Mouse (Mus musculus) thymus, adult 18-20 months (tissue): ENCODE measurements around the gene Masp2.

Experiments used
- DNase-seq, 2 experiments: peaks; one replicate each; pipeline ENCODE4 v3.0.0; 2022; ENCODE audit warnings: mixed read lengths in 2 of 2

Gene Masp2

DNA sequence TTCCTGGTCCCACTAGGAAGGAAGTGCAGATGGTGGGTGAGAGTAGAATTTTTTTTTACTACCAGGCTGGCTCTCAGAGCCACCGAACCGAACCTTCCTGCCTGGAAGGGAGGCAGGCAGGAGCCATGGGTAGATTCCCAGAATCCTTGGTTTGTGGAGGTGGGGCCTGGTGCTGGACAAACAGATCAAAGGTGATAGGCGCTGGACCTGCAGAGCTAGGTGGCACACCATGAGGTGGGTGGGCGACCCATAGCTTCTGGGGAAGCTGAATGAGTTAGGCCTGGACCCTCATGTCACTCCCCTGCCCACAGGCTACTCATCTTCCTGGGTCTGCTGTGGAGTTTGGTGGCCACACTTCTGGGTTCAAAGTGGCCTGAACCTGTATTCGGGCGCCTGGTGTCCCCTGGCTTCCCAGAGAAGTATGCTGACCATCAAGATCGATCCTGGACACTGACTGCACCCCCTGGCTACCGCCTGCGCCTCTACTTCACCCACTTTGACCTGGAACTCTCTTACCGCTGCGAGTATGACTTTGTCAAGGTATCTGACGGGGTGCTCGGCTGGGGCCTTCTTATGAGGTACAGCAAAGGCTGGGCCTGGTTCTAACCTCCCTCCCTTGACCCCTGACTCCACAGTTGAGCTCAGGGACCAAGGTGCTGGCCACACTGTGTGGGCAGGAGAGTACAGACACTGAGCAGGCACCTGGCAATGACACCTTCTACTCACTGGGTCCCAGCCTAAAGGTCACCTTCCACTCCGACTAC, at the start of gene Masp2:
Masp2 (plus strand) TSS at position 198 of the 764 bp plus-strand sequence.
- DNase-seq: no peak

DNA sequence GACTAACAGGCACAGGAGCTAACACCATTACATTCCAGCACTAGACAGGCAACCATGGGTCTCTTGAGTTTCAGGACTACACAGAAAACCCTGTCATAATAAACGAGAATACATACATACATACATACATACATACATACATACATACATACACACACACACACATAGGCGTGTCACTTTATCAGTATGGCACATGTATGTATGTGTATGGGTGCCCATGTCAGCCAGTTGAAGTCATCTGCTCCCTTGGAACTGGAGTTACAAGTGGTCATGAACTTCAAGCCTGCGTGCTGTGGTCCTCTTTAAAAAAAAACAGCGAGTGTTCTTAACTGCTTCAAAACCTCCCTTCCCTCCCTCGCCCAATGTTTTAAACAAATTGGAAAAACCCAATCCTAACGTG, 44.6 kb upstream of the Masp2 start:
- no peak for DNase-seq

DNA sequence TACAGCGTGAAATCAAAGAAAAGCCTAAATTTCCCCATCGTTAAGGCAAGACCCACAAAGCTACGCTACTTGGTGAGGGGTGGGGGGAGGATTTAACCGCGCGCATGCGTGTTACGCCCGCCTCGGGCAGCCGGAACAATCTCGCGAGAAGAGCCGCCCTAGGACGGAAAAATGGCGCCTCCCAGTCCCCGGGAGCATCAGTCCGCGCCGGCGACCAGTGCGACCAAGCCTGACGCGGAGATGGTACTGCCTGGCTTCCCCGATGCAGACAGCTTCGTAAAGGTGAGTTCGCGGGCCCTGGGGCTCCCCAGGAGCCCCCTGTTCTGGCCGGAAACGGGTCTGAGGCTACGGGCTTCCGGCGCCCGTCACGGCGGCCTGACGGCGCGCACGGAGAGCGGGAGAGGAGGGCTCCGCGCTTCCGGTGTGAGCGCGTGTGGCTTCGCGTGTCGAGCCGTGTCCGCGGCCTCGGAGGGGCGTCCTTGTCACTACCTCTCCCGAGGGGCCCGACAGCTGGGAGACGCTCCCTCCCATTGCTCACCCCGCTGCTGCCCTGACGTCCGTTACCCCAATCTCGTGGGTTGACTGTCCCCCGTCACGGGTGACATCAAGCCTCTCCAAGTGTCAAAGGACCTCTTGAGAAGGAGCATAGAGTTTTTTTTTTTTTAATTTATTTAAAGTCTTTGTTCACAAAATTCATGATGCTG, 43.9 kb upstream of the Masp2 start, which contains the start of gene Exosc10:
Exosc10 (plus strand) TSS at position 133 of the 704 bp plus-strand sequence.
- peak; percentile 70 to 77 for DNase-seq

DNA sequence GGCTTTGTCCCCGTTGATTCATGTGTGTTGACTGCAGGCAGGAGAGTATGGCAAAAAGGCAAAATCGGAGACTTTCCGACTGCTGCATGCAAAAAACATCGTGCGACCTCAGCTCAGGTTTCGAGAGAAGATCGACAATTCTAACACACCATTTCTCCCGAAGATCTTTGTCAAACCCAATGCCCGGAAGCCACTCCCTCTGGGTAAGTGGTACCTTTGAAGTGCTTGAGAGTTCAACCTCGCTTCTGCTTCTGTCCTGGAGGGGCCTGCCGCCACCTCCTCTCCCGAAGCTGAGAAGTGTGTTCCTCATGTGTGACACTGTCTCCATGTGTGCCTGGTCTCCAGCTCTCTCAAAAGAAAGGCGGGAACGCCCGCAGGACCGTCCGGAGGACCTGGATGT, 39.7 kb upstream of the Masp2 start:
- no peak for DNase-seq

DNA sequence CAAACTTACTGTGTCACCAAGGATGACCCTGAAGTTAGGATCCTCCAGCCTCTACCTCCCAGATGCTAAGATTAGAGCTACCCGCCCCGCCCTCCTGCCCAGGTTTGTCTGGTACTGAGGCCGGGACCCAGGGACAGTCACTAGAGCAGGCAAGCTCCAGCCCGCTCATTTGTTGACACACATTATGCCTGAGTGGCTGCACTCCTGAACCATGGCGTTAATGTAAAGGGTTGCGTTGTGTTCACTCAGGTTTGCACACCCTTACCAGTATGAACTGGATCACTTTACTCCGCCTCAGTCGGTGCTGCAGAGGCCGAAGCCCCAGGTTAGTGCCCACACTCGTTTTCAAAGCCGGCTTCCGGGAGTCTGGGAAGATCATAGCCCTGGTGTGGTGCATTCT, 38.8 kb upstream of the Masp2 start:
- no peak for DNase-seq

DNA sequence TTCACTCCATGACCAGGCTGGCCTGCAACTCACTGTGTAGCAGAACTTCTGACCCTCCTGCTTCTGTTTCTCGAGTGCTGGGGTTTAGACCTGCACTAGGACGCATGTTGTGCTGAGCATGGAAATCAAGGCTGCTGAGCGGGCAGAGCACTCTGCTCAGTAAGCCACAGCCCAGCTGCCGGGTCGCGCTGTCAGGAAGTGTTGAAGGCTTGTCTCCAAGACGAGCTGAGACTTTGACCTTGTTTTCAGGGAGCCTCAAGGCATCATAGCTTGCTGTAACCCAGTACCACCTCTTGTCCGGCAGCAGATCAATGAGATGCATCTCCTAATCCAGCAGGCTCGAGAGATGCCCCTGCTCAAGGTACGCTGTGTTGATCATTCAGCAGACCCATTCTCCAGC, 32.2 kb upstream of the Masp2 start:
- DNase-seq: no peak

DNA sequence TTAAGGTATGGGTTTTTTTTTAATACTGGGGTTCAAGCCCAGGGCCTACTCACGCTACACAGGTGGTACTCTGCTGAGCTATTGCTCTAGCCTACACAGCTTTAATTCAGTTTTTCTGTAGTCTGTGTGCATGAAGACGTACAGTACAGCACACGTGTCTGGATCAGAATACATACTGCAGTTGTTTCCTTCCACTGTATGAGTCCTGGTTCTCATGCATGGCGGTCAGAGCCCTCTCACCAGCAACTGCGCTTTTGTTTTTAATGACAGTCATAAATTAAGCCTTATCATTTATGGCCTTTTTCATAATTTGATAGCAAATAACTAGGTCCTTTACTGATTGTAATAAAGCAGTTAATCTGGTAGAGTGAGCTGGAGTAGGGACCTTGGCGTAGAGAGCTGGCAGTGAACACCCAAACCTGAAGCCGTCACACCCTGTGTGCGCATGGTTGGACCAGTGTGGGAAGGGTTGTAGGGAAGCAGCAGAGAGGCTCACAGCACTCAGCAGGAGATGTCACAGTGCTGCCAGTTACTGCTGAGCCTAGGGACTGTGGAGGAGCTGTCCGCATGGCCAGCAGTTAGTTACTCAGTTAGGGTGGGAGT, 31.6 kb upstream of the Masp2 start:
- DNase-seq: no peak

DNA sequence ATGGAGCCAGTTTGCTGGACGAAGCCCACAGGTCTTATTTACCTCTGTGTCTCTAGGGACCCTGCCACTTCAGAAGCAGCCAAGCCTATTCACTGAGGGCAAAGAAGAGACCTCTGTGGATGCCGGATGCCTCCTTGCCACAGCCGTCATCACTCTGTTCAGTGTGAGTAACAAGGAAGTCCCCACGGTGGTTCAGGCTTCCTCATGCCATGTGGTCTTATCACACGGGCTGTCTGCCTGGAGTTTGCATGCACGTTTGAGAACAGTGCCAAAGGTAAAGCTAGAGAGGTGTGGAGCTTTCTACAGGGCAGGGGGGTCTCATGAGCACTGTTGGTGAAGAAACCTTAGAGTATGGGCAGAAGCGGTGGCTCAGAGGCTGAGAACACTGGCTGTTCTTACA, 29.1 kb upstream of the Masp2 start:
- DNase-seq: no peak

DNA sequence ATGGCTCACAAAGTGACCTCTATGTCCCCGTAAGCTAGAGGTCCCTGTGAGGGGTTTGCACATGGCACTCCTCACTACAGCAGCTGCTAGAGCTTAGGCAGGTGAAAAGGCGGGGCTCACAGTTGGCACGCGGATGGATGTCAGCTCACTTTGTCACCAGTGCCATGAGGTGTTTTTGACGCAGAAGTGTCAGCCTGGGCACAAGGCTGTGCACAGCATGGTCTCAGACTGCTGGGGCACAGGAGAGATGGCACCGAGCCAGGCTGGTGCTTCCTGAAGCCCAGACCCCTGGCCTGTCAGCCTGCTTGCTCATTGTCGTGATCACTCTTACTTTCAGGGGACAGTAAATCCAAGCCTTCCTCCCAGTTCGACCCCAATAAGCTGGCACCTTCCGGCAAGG, 21.6 kb upstream of the Masp2 start:
- no peak for DNase-seq

DNA sequence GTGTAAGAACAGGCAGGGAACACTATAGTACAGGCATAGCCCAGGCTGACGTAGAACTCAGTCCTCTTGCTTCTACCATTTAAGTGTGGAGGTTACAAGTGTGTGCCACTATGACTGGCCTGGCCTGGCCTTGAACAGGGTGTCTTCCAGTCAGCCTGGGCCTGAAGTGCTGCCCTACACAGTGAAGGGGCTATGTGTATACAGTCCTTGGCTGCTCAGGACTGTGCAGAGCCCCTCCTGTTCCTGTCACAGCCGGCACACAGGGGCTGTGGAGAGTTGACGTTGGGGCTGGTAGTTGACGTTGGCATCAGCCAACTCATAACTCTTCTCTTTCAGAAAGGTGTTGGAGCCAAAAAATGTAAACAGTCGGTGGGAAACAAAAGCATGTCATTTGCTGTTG, 20.9 kb upstream of the Masp2 start:
- no peak for DNase-seq

DNA sequence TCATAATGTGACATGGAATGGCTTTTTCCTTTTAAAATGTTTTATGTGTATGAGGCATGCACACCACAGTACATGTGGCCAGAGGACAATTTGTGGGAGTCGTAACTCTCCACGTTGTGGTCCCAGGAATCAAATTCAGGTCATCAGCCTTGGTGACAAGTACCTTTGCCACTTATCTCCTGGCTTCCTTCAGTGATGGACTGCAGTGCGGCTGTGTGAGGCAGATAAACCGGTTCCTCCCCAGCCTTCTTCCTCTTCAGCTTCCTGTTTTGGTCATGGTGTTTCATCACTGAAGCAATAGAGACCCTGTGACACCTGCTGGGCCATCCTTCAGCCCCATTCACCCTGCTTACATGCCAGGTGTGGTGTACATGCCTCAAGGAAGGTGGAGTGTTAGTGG, 19.1 kb upstream of the Masp2 start:
- DNase-seq: no peak

DNA sequence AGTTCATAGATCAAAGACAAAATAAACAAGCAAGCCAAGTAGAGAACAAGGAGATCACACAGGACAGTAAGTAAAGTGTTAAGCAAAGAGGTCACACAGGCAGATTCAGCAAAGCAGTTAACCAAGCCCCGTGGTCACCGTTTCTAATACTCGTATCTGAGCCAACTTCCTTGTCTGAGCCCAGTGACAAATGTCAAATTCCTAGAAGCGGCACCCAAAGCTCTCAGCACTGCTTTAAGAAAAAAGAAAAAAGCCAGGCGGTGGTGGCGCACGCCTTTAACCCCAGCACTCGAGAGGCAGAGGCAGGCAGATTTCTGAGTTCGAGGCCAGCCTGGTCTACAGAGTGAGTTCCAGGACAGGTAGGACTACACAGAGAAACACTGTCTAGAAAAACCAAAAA, 15.7 kb upstream of the Masp2 start:
- no peak for DNase-seq

DNA sequence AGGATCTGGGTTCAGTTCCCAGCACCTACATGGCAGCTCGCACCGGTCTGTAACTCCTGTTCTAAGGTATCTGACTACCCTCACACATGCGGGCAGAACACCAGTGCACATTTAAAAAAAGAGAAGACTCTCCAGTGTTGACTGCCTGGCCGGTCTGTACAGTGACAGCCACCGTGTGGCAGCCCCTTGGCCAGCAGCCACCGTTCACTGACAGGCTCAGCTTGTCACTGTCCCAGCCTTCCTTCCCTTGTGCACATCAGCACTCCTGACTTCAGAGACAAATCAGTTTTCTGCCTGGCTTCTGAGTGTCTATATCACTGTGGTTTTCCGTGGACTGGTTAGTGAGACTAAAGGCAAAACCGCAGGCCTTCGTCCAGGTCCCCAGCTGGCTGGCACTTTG, 13.6 kb upstream of the Masp2 start:
- DNase-seq: no peak

DNA sequence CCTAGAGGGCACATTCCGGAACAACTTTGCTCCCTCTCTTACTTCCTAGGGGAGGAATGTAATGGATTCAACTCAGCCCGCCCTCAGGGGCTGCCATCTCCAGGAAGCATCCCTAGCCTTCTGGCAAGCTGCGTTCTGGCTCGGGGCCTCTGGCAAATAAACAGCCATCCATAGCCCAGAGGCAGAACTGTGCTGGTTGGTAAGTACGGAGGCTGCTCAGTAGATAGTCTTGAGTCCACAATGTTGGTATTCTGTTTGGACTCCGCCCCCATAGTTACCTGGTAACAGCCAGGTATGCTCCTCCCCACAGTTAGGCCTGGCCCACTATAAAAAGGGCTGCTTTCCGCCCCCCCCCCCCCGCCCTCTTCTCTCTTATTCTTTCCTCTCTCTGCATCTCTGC, 12.8 kb upstream of the Masp2 start:
- no peak for DNase-seq

DNA sequence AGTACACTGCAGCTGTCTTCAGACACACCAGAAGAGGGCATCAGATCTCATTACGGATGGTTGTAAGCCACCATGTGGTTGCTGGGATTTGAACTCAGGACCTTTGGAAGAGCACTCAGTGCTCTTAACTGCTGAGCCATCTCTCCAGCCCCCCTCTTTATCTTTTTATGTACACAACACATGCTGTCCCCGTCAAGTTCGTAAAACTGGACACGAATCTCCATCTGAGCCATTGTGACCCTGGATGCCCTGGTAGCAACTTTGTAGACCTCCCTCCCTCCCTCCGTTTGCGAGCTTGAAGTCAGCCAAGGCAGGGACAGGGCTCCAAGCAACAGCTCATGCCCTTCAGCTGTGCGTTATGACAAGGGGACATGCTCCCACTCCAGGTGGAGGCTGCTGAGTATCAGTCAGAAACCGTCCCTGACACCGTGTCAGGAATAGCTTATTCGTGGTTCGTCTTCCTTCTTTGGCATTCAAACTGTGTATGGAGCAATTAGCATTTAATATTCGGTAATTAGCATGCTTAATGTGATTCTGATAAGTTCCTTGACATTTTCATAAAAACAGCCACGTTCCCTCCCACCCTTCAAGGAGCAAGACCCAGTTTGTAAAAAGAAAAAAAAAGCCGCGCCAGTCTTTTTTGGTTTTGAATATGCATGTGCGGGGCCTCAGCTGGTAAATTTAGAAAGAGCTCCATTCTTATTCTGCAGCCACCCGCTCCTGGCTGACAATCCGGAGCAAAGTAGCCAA, 11.8 kb upstream of the Masp2 start:
- no peak for DNase-seq

DNA sequence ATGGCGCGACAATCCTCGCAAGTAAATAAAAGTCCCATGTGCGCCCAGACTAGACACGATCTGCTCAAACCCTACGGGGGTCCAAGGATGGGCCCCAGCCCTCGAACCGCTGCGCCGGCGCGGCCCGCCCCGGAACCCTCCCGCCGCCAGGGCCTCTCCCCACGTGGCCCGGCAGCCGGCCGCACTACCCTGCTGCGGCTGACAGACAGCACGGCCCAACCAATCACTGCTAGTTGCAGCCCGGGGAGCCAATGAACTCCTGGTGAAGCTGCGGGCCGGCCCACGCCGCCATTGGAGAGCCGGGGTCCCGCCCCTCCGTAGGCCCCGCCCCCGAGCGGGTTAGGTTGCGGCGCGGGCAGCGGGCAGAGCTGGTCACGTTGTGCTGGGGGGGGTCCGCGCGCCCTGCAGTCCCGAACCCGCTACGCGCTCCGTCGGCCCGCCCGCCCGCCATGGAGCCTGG, 11.2 kb upstream of the Masp2 start, which contains the start of gene Srm:
Srm (plus strand) TSS at position 333 of the 460 bp plus-strand sequence.
- DNase-seq: peak; percentile 96

DNA sequence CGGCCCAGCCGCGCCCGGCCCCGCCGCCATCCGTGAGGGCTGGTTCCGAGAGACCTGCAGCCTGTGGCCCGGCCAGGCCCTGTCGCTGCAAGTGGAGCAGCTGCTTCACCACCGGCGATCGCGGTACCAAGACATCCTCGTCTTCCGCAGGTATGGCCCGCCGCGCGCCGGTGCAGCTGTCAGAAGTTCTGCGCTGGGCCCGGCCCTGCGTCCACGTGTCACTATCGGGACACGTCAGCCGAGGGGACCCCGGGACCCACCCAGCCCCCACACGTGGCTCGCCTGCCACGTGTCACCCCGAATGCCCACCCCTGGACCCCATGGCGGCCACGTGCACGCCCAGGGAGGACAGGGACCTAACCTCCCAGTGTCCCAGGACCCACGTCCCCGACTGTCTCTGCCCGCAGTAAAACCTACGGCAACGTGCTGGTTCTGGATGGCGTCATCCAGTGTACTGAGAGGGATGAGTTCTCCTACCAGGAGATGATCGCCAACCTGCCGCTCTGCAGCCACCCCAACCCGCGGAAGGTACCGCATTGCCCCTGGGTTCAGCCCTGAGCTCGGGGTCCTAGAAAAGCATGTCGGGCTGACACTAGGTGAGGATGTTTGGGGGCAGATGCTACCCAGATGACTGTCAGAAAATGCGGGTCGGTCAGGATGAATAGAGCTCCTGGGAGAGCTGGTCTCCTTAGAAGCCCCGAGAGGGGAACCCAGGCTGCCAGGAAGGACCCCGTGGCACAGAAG, 10.5 kb upstream of the Masp2 start:
- DNase-seq: no peak

DNA sequence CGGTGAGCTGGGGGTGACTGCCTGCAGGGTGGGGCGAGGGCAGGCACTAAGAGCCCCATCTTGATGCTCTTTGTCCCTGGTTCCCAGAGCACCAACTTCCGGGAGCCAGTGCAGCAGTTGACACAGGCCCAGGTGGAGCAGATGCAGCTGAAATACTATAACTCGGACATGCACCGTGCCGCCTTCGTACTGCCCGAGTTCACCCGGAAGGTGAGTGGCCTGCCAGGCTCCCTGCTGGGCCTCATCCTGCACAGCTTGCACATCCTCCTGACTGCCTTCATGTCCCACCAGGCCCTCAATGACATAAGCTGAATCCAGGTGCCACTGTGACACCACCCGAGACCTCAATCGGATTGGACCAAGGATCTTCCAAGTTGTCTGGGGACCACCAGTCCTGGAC, 8.4 kb upstream of the Masp2 start:
- no peak for DNase-seq

DNA sequence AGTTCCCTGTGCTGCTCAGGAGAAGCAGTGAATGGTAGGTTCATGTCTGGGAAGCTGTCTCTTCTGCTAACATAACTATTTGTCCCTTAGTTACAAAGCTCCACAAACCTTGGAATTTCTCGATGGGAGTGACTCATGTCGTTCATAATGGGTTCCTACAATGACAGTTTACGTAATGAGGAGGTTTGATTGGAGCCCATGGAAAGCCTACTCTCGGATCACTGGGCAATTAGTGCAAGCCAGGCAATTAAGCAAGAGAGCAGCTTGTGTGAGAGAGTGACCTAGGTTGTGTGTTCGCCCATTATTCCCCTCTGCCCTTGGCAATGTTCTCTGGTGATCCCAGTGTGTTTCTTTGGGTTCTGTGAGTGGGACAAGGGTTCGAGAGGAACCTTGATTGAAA, 6.4 kb upstream of the Masp2 start:
- DNase-seq: no peak

DNA sequence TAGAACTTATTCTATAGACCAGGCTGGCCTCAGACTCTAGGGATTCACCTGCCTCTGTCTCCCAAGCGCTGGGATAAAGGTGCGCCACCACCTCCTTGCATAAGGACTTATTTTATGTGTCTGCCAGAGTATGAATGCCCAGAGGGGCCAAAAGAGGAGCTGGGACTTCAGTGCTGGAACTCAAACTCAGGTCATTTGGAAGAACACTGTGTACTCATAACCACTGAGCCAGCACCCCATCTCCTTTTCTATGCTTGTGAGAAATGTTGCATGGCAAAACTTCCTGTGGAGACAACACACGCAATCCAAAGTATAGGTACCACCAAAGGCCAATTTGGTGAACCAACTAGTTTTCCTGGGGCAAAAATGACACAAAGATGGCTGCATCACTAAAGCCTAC, 5.6 kb upstream of the Masp2 start:
- DNase-seq: no peak

DNA sequence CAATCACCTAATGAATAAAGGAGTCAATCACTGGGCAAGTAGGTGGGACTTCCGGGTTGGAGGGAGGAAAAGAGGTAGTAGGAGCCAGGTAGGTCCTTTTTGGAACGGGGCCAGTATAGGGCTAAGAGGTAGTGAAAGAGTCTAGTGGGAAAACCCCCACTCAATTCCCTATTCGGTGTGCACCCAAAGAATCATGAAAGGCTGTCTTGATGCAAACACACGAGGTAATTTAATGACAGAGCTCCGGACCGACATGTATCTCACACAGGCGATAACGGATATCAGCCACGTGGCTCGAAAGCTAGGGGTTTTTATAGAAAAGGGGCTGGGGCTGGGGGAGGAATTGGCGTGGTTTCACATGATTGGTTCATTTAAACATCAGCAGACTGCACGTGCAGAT, 3.5 kb upstream of the Masp2 start:
- no peak for DNase-seq

DNA sequence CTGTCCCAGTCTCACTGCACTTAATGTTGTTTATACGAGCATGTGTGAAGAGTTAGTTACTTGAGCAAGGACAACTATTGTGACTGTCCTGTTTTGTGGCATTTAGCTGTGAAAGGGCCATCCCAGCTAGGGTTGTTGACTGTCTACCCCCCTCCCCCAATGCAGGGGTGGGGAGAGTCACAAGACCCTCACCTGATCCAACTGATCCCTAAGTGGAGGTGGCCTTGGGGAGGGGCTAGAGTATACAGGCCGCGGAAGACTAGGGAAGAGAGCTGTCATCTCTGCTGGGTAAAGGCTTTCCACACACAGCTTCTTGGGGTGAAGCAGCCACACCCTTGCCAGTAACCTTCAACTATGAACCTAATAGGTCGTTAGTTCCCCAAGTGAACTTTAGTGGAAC, 2.0 kb upstream of the Masp2 start:
- no peak for DNase-seq
